Mouse (Mus musculus) forebrain, embryonic 16.5 days (tissue): ENCODE measurements around the gene Hgd. TPM values are rescaled to one million over a fixed set of nuclear protein-coding genes. Genes with fewer than 3 reads are reported as not detected.

Source experiments
- ATAC-seq: fragments of 200-750 bp; cut with Nextera tagmentation; 2 replicates; pipeline ENCODE4 v1.8.0; 2017; ENCODE audit warnings: mild to moderate bottlenecking, moderate library complexity
- H3K27ac ChIP-seq: fragments of 300-500 bp; sonication (generic); 2 replicates; pipeline ENCODE4 v1.5.1; 2014; ENCODE audit warnings: low read length, control low read depth
- H3K27me3 ChIP-seq: fragments of 300-500 bp; sonication (generic); replicated peaks from 2 replicates; pipeline ENCODE4 v1.6.1; 2014; ENCODE audit warnings: low read length; ENCODE audit not compliant: control insufficient read depth, insufficient read depth
- H3K36me3 ChIP-seq: fragments of 300-500 bp; sonication (generic); 2 replicates; pipeline ENCODE4 v1.6.1; 2014; ENCODE audit not compliant: control insufficient read depth, insufficient read depth
- H3K4me1 ChIP-seq: fragments of 300-500 bp; sonication (generic); replicated peaks from 2 replicates; pipeline ENCODE4 v1.6.1; 2014; ENCODE audit warnings: low read length; ENCODE audit not compliant: control insufficient read depth, insufficient read depth
- H3K4me2 ChIP-seq: fragments of 300-500 bp; sonication (generic); 2 replicates; pipeline ENCODE4 v1.6.1; 2014; ENCODE audit warnings: mild to moderate bottlenecking, low read length, control low read depth
- H3K4me3 ChIP-seq: fragments of 300-500 bp; sonication (generic); replicated peaks from 2 replicates; pipeline ENCODE4 v1.5.1; 2014; ENCODE audit warnings: mild to moderate bottlenecking, low read length, control low read depth
- H3K9ac ChIP-seq: fragments of 300-500 bp; sonication (generic); replicated peaks from 2 replicates; pipeline ENCODE4 v1.6.1; 2014; ENCODE audit warnings: low read depth, low read length, control low read depth
- H3K9me3 ChIP-seq: fragments of 300-500 bp; sonication (generic); 2 replicates; pipeline ENCODE4 v1.6.1; 2016; ENCODE audit warnings: low read length; ENCODE audit not compliant: control insufficient read depth
- WGBS: fragments of 180-500 bp; shearing (Covaris S2); extraction: QIAGEN DNeasy Blood & Tissue Kit; methylation state at CpG from one replicate; pipeline ENCODE4 v1.1.7; 2014; 5-methylcytosine and 5-hydroxymethylcytosine counted together
- polyA plus RNA-seq: library from polyadenylated mRNA; unstranded; fragments of >200 nt; fragmentation: Nextera tagmentation; extraction: Ambion mirVana; gene quantifications from 2 replicates; pipeline ENCODE4 v1.2.1, GENCODE M21; 2015

Hgd gene
- polyA plus RNA-seq, 1 experiment from 2014 or later: 0.23 TPM

DNA sequence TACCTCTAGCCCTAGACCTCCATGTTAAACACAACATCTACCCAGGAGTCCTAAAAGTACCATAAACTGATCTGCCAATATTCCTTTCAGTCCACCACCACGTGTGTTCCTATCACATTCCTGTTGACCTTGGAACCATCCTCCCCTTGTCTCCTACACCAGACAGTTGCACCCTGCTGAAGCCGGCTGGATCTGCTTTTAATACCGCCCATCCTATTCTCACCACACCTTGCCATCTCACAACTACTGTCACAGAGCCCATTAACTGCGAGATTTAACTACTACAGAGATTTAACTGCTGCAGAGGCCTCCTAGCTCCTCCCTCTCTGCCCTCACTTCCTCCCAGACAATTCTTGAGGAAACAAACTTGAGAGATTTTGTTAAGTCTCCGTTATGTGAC is 71.5 kb downstream of the Hgd start:
- no peaks in the 10 kb centered on the region for H3K27me3 ChIP-seq
- no peak overlapping the region for H3K4me3 ChIP-seq
- ATAC-seq: no peak
- peaks cover 8% of the 10 kb centered on the region for H3K36me3 ChIP-seq
- 92% methylated on average over 5 of the region's 5 CpGs for WGBS
- no peaks in the 10 kb centered on the region for H3K9me3 ChIP-seq
- H3K4me1 ChIP-seq: peaks cover 16% of the 10 kb centered on the region
- no peak overlapping the region for H3K27ac ChIP-seq
- no peak overlapping the region for H3K4me2 ChIP-seq
- H3K9ac ChIP-seq: no peak overlapping the region

DNA sequence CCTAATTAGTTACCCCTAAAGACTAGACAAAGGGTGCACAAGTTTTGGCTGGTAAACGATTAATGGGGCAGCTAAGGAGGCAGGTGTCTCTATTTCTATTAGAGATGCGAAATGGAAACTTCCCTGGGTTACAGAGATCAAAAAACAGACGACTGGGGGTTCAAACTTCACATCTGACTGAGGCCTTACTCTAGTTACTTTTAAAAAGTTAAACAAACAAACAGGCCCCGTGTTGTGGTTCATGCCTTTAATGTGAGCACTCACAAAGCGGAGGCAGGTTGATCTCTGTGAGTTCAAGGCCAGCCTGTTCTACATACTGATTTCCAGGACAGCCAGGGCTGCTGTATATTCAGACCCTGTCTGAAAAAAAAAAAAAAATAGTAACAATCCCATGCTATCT is 72.7 kb downstream of the Hgd start:
- Histone ChIP-seq H3K4me3 (no peak overlapping the region), H3K4me2 (peak overlapping the region; percentile 70), H3K9me3 (no peaks in the 10 kb centered on the region), H3K4me1 (peaks cover 16% of the 10 kb centered on the region), H3K36me3 (no peaks in the 10 kb centered on the region), H3K27me3 (no peaks in the 10 kb centered on the region), H3K27ac (no peak overlapping the region), H3K9ac (no peak overlapping the region)
- no peak for ATAC-seq
- 69% methylated on average over 5 of the region's 5 CpGs for WGBS

DNA sequence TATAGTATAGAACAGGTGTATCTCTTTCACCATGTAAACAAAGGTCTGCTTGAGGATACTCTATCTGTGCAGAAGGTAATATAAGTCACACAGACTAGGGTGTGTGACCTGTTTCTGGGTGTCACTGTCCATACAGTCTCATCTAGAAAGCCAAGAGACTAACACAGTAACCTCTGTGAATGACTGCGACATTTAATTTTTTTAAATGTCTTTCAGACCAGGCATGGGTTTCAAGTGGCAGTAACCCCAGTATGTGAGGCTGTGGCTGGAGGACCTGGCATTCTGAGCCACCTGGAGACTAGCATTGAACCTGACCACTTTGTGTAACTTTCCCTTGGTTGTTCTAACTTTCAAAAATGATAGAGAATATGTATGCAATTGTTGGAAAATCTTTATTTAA is 73.1 kb downstream of the Hgd start:
- no peak for ATAC-seq
- Histone ChIP-seq H3K36me3 (no peaks in the 10 kb centered on the region), H3K4me1 (peaks cover 16% of the 10 kb centered on the region), H3K4me2 (peak overlapping the region; percentile 70), H3K9me3 (no peaks in the 10 kb centered on the region), H3K27me3 (no peaks in the 10 kb centered on the region), H3K4me3 (peak overlapping the region; percentile 7; the same call in 1 of the 2 replicates), H3K27ac (no peak overlapping the region), H3K9ac (no peak overlapping the region)
- 92% methylated on average over 1 of the region's 1 CpGs for WGBS

DNA sequence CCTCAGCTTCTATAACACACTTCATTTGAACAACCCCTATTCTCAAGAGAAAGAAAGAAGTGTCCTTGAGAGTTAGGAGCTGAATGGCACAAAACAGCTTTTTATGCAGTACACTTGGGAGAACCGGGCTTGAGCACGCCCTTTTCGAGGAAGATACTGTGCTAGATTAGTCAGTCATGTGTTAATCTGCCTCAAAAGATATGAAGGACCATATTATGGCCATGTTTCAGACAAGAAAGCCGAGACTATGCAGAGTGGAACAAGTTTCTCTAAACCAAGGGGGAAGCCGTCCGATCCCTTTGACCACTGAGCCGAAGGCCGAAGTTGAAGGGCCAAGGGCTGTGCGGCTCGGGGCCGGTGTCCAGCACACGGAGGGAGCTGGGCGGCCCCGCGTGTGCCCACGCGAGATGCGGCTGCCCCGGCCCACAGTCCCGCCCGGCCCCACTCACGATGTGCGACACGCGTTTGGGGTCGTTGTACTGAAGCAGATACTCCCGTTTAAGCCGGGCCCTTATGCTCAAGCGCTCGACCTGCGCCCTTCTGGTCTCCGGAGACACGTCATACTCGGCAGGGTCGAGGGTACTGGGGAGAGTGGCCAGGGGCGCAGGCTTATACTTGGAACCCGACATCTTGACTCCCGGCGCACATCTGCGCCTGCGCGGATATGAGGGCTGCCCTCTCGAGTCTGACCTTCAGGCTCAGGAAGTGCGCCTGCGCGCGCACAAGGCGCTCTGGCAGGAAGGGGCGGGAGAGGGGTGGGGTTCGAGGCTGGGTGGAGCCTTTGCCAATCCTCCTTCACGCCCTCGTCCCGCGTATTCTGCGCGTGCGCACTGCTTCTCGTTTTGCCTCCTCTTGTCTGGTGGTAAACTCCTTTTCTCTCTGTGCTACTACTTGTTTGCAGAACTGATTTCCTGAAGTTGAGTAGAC is 74.0 kb downstream of the Hgd start, which contains the start of gene Ndufb4:
TSS of gene Ndufb4 (minus strand) at position 723 of the 927 bp plus-strand sequence.
- Histone ChIP-seq H3K4me1 (peaks cover 16% of the 10 kb centered on the region), H3K9ac (peak within 1 kb of the TSS; percentile 79), H3K4me3 (peak within 1 kb of the TSS; percentile 69), H3K27me3 (no peaks in the 10 kb centered on the region), H3K4me2 (peak within 1 kb of the TSS; percentile 70), H3K9me3 (no peaks in the 10 kb centered on the region), H3K36me3 (no peaks in the 10 kb centered on the region), H3K27ac (peak within 1 kb of the TSS; percentile 52)
- peak; percentile 94 for ATAC-seq
- under 1% methylated on average over 50 of the region's 58 CpGs for WGBS

DNA sequence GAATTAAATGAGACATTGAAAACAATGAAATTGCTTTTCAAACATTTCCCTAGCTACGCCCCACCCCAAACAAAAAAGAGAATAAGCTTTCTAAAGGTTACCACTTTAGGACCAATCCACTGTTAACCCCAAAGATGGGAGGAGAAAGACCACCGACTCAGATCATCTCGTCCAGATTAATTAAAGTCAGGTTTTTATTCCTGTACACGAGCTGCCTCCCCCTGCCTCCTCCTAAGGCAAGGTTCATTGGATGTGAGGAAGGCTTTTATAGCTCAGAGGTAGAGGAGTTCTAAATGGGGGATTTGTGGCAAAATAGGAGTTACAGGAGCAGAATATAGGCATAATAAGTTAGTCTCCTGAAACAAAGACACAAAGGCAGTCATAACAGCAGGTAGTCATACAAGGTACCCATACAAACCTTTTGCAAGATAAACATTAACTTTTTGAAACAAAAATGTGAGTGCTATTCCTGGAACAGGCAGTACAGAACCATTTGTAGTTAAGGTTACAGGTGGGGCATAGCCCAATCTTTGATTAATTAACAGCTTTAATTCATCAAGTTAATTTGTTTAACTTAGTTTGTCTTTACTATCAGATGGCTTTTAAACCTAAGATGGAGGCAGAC is 75.0 kb downstream of the Hgd start:
- H3K4me3 ChIP-seq: no peak overlapping the region
- WGBS: 60% methylated on average over 4 of the region's 4 CpGs
- peak; percentile 3; the same call in 1 of the 2 replicates for ATAC-seq
- H3K27ac ChIP-seq: no peak overlapping the region
- H3K36me3 ChIP-seq: no peaks in the 10 kb centered on the region
- no peaks in the 10 kb centered on the region for H3K27me3 ChIP-seq
- H3K4me1 ChIP-seq: peaks cover 16% of the 10 kb centered on the region
- H3K9me3 ChIP-seq: no peaks in the 10 kb centered on the region
- peak overlapping the region; percentile 56 for H3K4me2 ChIP-seq
- H3K9ac ChIP-seq: no peak overlapping the region

DNA sequence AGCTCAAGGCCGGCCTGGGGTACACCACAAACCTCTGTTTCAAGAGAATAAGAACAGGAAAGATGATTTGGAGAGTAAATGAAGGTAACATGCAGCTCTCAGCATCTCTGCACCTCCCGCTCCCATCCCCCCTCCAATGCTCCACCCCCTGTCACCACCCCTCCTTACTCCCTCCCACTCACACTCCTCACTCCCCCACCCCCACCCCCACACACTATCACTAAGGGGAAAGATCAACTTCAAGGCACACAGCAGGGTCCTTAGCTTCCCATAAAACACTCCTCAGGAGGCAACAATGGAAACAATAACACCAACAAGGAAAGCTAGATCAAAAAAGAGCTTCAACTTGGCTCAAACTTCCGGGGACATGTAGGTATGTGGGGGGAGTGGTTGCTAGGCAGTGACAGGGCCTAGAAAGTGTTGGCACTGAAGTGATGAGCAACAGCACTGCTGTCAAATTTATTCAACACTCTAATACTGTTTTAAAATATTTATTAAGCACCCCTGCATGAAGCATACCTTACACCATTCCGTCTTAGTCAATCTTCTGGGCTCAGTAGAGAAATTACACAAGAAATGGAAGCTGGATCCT is 75.9 kb downstream of the Hgd start:
- H3K9me3 ChIP-seq: no peaks in the 10 kb centered on the region
- ATAC-seq: no peak
- no peak overlapping the region for H3K9ac ChIP-seq
- no peaks in the 10 kb centered on the region for H3K27me3 ChIP-seq
- 16% methylated on average over 4 of the region's 4 CpGs for WGBS
- H3K4me2 ChIP-seq: no peak overlapping the region
- peaks cover 16% of the 10 kb centered on the region for H3K4me1 ChIP-seq
- H3K4me3 ChIP-seq: no peak overlapping the region
- H3K36me3 ChIP-seq: no peaks in the 10 kb centered on the region
- H3K27ac ChIP-seq: no peak overlapping the region

DNA sequence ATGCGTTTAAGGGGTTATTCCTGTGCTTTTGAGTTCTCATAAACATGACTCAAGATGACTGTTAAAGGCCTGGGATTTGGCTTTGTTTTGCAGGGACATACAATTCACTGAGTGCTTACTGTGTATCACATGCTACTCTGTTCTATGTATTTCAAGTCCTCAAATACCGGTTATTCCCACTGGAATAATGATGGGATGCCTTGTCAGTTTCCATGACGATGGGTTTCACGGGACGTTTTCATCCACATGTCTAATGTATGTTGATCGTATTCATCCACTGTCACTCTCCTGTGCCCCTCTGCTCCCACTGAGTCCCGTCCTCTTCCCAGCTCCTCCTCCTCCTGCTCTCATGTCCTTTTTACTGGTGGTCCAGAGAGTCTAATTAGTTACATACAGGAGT is 76.8 kb downstream of the Hgd start:
- Histone ChIP-seq H3K27me3 (no peaks in the 10 kb centered on the region), H3K9me3 (no peaks in the 10 kb centered on the region), H3K4me1 (peaks cover 16% of the 10 kb centered on the region), H3K27ac (no peak overlapping the region), H3K9ac (no peak overlapping the region), H3K4me2 (no peak overlapping the region), H3K36me3 (no peaks in the 10 kb centered on the region), H3K4me3 (no peak overlapping the region)
- 48% methylated on average over 7 of the region's 7 CpGs for WGBS
- no peak for ATAC-seq

DNA sequence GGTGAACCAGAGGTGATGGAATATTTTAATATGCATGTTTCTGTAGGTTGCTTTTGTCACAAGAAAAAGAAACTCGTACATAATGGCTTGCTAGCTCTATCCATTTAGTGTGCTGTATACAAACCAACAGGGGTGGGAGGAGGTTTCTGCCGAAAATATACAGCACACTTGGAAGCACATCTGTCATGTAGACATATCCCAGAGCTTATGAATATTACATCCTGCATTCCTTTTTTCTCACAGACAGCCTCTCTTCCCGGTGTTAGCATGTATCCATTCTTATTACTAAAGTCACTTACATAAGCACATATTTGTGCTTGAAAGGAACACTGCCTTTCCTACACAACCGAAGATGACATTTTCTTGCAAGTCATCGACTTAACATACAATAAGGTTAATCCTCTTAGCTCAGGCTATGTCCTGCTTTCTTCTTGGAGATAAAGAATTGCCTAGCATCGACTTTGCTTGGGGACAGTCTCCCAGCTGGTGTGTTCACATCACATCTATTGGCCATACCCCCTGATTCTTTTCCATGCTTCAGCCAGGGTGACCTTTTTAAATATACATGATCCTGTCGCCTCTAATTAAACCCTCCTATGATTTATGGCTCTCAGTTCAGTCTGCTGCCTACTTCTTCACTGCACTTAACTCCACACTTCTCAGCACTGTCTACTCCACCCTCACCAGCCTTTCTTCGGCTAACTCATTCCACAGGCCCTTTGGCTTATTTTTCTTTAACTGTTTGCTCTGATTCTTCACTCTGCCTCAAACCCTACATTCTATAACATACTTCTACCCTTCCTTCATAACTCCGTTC is 83.9 kb downstream of the Hgd start:
- WGBS: 73% methylated on average over 9 of the region's 9 CpGs

More for the DNA sequence above, 83.9 kb downstream of the Hgd start:
- H3K4me3 ChIP-seq: no peak overlapping the region
- H3K27me3 ChIP-seq: no peaks in the 10 kb centered on the region
- no peak overlapping the region for H3K4me2 ChIP-seq
- no peaks in the 10 kb centered on the region for H3K9me3 ChIP-seq
- H3K27ac ChIP-seq: no peak overlapping the region
- H3K36me3 ChIP-seq: no peaks in the 10 kb centered on the region
- no peaks in the 10 kb centered on the region for H3K4me1 ChIP-seq
- H3K9ac ChIP-seq: no peak overlapping the region
- 0 out of 2 replicates have a peak, but pooled peaks have one; percentile 36 for ATAC-seq
